Mouse (Mus musculus): Measurements from ENCODE around the gene Arntl2.
A peak's percentile ranks its signal among the peaks of the same experiment; 100 is the strongest.
"Not testable (repeated sequence)": the region's sequence is repeated elsewhere in the genome, so short reads cannot be mapped to it uniquely, and the experiment has no call there.

Gene Arntl2

GRCm38 (mm10) chr6:146795924-146796545, at the start of gene Arntl2:
Gene Arntl2, plus strand, starts transcription at chr6:146796055.
- DNase-seq (ENCODE audit: low spot score), result peak; percentile 83

GRCm38 (mm10) chr6:146746577-146746976, 49.3 kb upstream of the Arntl2 start:
- DNase-seq (ENCODE audit: low spot score), result no peak

- DNase-seq (ENCODE audit: low spot score), result no peak
These were observed 48.8 kb upstream of the Arntl2 start for GRCm38 (mm10) chr6:146747057-146747456.

- DNase-seq (ENCODE audit: low spot score), result no peak
These were observed 47.6 kb upstream of the Arntl2 start for GRCm38 (mm10) chr6:146748271-146748670.

- DNase-seq (ENCODE audit: low spot score), result peak; percentile 49
These were observed 44.2 kb upstream of the Arntl2 start for GRCm38 (mm10) chr6:146751671-146752070.

GRCm38 (mm10) chr6:146752178-146752577, 43.7 kb upstream of the Arntl2 start:
- DNase-seq (ENCODE audit: low spot score), result no peak

GRCm38 (mm10) chr6:146752612-146753011, 43.2 kb upstream of the Arntl2 start:
- no peak for DNase-seq (ENCODE audit: low spot score)

GRCm38 (mm10) chr6:146753560-146754160, 42.2 kb upstream of the Arntl2 start:
- DNase-seq (ENCODE audit: low spot score), result no peak

- no peak for DNase-seq (ENCODE audit: low spot score)
These were observed 40.7 kb upstream of the Arntl2 start for GRCm38 (mm10) chr6:146755136-146755535.

GRCm38 (mm10) chr6:146755679-146756078, 40.2 kb upstream of the Arntl2 start:
- DNase-seq (ENCODE audit: low spot score), result peak; percentile 36

- DNase-seq (ENCODE audit: low spot score), result no peak
These were observed 36.8 kb upstream of the Arntl2 start for GRCm38 (mm10) chr6:146759027-146759426.

GRCm38 (mm10) chr6:146760022-146760421, 35.8 kb upstream of the Arntl2 start:
- DNase-seq (ENCODE audit: low spot score), result no peak

- DNase-seq (ENCODE audit: low spot score), result no peak
These were observed 35.1 kb upstream of the Arntl2 start for GRCm38 (mm10) chr6:146760736-146761135.

GRCm38 (mm10) chr6:146762264-146762898, 33.5 kb upstream of the Arntl2 start:
- peak; percentile 83 for DNase-seq (ENCODE audit: low spot score)

GRCm38 (mm10) chr6:146764593-146764992, 31.3 kb upstream of the Arntl2 start:
- DNase-seq (ENCODE audit: low spot score), result no peak

- DNase-seq (ENCODE audit: low spot score), result no peak
These were observed 30.6 kb upstream of the Arntl2 start for GRCm38 (mm10) chr6:146765270-146765669.

- DNase-seq (ENCODE audit: low spot score), result no peak
These were observed 26.9 kb upstream of the Arntl2 start for GRCm38 (mm10) chr6:146768813-146769404.

GRCm38 (mm10) chr6:146770005-146770745, 25.7 kb upstream of the Arntl2 start:
- peak; percentile 61 for DNase-seq (ENCODE audit: low spot score)

GRCm38 (mm10) chr6:146770808-146771207, 25.0 kb upstream of the Arntl2 start:
- no peak for DNase-seq (ENCODE audit: low spot score)

- not testable (repeated sequence) for DNase-seq (ENCODE audit: low spot score)
These were observed 20.0 kb upstream of the Arntl2 start for GRCm38 (mm10) chr6:146775864-146776263.

GRCm38 (mm10) chr6:146776610-146777389, 19.1 kb upstream of the Arntl2 start:
- DNase-seq (ENCODE audit: low spot score), result peak; percentile 71
